Mouse (Mus musculus) cerebellum, adult 2 months (tissue): ENCODE data around the gene Kctd19.

ENCODE experiments used
- CTCF ChIP-seq: fragments of 200-500 bp; IDR thresholded peaks from 2 replicates; pipeline ENCODE4 v1.5.1; 2011; ENCODE audit warnings: low read depth, mild to moderate bottlenecking, control low read depth, low read length, moderate library complexity, borderline replicate concordance; ENCODE audit not compliant: insufficient read depth
- POLR2A ChIP-seq: fragments of 200-500 bp; IDR thresholded peaks from 2 replicates; pipeline ENCODE4 v1.6.1; 2011; ENCODE audit warnings: low read length, control low read depth, borderline replicate concordance; ENCODE audit not compliant: insufficient read depth

DNA sequence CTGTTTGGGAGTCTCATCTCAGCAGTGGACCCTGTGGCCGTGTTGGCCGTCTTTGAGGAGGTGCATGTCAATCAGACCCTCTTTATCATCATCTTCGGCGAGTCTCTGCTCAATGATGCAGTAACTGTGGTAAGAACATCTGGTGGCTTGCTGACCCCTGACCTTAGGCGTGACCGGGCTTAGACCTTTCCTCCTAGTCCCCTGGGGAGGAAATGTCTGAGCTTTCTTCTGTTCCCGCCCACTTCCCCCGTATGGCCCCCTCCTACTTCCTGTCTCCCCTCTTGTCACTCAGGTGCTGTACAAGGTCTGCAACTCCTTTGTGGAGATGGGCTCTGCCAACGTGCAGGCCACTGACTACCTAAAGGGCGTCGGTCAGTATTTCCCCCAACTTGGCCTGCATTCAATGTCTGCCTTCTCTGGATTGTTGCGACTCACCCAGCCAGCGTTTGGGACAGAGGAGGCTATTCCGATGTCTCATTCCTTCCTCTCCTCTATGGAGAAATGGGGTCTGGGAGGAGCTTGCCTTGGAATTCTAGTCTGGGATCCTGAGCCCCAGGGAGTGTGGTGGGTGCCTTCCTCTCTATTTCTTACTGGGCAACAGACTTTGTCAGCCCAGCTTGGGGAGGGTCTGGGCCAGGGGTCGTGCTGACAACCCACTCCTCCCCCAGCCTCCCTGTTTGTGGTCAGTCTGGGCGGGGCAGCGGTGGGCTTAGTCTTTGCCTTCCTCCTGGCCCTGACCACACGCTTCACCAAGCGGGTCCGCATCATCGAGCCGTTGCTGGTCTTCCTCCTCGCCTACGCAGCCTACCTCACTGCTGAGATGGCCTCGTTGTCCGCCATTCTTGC is 57.9 kb downstream of the Kctd19 start:
- no peak for TF ChIP-seq CTCF
- no peak for TF ChIP-seq POLR2A
